Mouse (Mus musculus): Measurements from ENCODE around the gene Ptch1.

GRCm38 (mm10) chr13:63574601-63575000 lies 1.2 kb upstream of the Ptch1 start:
- no peak for TF ChIP-seq CEBPB (IDR thresholded peaks at IDR 0.05; ENCODE audit: low read depth)
- no peak for TF ChIP-seq CTCF (IDR thresholded peaks at IDR 0.05; ENCODE audit: control insufficient read depth, insufficient read depth, insufficient read length)
- TF ChIP-seq MYOD1 (IDR thresholded peaks at IDR 0.05; ENCODE audit: control insufficient read depth, insufficient read length, low read depth) = no peak
- no peak for TF ChIP-seq FOSL1 (IDR thresholded peaks at IDR 0.05; ENCODE audit: insufficient read depth, low read length, poor library complexity, severe bottlenecking)
- TF ChIP-seq USF1 (IDR thresholded peaks at IDR 0.05; ENCODE audit: low read depth) = no peak
- TF ChIP-seq MAX (IDR thresholded peaks at IDR 0.05) = no peak

All from C2C12 (cell line).